Mouse (Mus musculus): ENCODE measurements around the gene Olfr1110. TPM values are rescaled to one million over a fixed set of nuclear protein-coding genes. Genes with fewer than 3 reads are reported as not detected.

The Olfr1110 gene
- polyA plus RNA-seq (2015; fragmentation: Illumina TruSeq; extraction: RNeasy Lipid Tissue Mini Kit (QIAGEN cat#74804); ENCODE audit: insufficient read depth, low read depth, low replicate concordance) = not detected

GRCm38 (mm10) chr2:87140200-87140599 is at the start of gene Olfr1110:
Olfr1110 (minus strand) TSS chr2:87140300.

GRCm38 (mm10) chr2:87187498-87187897 is 47.4 kb upstream of the Olfr1110 start, which contains the start of gene Olfr1112:
Olfr1112 (plus strand) TSS chr2:87187798.

DNA sequence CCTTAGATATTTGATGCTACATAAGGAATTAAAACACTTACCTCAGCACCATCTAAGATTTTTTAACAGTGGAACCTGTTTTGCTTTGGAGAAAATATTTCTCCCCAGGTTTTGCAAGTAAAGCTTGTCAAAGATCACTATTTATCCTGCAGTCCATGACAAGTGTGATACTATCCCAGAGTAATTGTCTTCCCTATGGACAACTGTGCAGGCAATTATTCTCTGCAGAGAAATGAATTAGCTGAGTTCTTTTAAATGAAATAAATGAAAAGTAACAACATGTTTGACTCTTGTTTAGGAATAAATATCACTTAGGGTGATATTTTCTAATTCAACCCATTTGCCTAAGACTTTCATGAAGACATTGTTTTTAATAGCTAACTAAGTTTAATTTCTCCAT is 12.4 kb upstream of the Olfr1110 start, which contains the start of gene Olfr1111:
Gene Olfr1111 (minus strand): TSS at position 101 of the 400 bp plus-strand sequence.

GRCm38 (mm10) chr2:87114467-87114866 is 25.6 kb downstream of the Olfr1110 start, which contains the start of gene Olfr259:
Olfr259 (minus strand) TSS chr2:87114567.

GRCm38 (mm10) chr2:87095908-87096307 is 44.2 kb downstream of the Olfr1110 start, which contains the start of gene Olfr1109:
Olfr1109 (minus strand) TSS chr2:87096008.

Other genes with a start within 250 kb of the Olfr1110 start
- gene Olfr1097, start 248.1 kb downstream of the Olfr1110 start, polyA plus RNA-seq (2015; fragmentation: Illumina TruSeq; extraction: RNeasy Lipid Tissue Mini Kit (QIAGEN cat#74804); ENCODE audit: insufficient read depth, low read depth, low replicate concordance) = not detected
- not detected for gene Olfr1098, start 215.8 kb downstream of the Olfr1110 start, polyA plus RNA-seq (2015; fragmentation: Illumina TruSeq; extraction: RNeasy Lipid Tissue Mini Kit (QIAGEN cat#74804); ENCODE audit: insufficient read depth, low read depth, low replicate concordance)
- gene Olfr1099, start 179.6 kb downstream of the Olfr1110 start, polyA plus RNA-seq (2015; fragmentation: Illumina TruSeq; extraction: RNeasy Lipid Tissue Mini Kit (QIAGEN cat#74804); ENCODE audit: insufficient read depth, low read depth, low replicate concordance) = not detected
- not detected for gene Olfr1100, start 160.3 kb downstream of the Olfr1110 start, polyA plus RNA-seq (2015; fragmentation: Illumina TruSeq; extraction: RNeasy Lipid Tissue Mini Kit (QIAGEN cat#74804); ENCODE audit: insufficient read depth, low read depth, low replicate concordance)
- gene Olfr1101, start 149.1 kb downstream of the Olfr1110 start, polyA plus RNA-seq (2015; fragmentation: Illumina TruSeq; extraction: RNeasy Lipid Tissue Mini Kit (QIAGEN cat#74804); ENCODE audit: insufficient read depth, low read depth, low replicate concordance) = not detected
- gene Olfr1102, start 141.9 kb downstream of the Olfr1110 start, polyA plus RNA-seq (2015; fragmentation: Illumina TruSeq; extraction: RNeasy Lipid Tissue Mini Kit (QIAGEN cat#74804); ENCODE audit: insufficient read depth, low read depth, low replicate concordance) = not detected
- not detected for gene Olfr1104, start 113.2 kb downstream of the Olfr1110 start, polyA plus RNA-seq (2015; fragmentation: Illumina TruSeq; extraction: RNeasy Lipid Tissue Mini Kit (QIAGEN cat#74804); ENCODE audit: insufficient read depth, low read depth, low replicate concordance)
- gene Olfr1105, start 103.8 kb downstream of the Olfr1110 start, polyA plus RNA-seq (2015; fragmentation: Illumina TruSeq; extraction: RNeasy Lipid Tissue Mini Kit (QIAGEN cat#74804); ENCODE audit: insufficient read depth, low read depth, low replicate concordance) = not detected
- gene Olfr1106, start 88.0 kb downstream of the Olfr1110 start, polyA plus RNA-seq (2015; fragmentation: Illumina TruSeq; extraction: RNeasy Lipid Tissue Mini Kit (QIAGEN cat#74804); ENCODE audit: insufficient read depth, low read depth, low replicate concordance) = not detected
- gene Olfr1107, start 64.5 kb downstream of the Olfr1110 start, polyA plus RNA-seq (2015; fragmentation: Illumina TruSeq; extraction: RNeasy Lipid Tissue Mini Kit (QIAGEN cat#74804); ENCODE audit: insufficient read depth, low read depth, low replicate concordance) = not detected
- gene Olfr1109, start 44.3 kb downstream of the Olfr1110 start, polyA plus RNA-seq (2015; fragmentation: Illumina TruSeq; extraction: RNeasy Lipid Tissue Mini Kit (QIAGEN cat#74804); ENCODE audit: insufficient read depth, low read depth, low replicate concordance) = not detected
- not detected for gene Olfr259, start 25.7 kb downstream of the Olfr1110 start, polyA plus RNA-seq (2015; fragmentation: Illumina TruSeq; extraction: RNeasy Lipid Tissue Mini Kit (QIAGEN cat#74804); ENCODE audit: insufficient read depth, low read depth, low replicate concordance)
- gene Olfr1111, start 12.3 kb upstream of the Olfr1110 start, polyA plus RNA-seq (2015; fragmentation: Illumina TruSeq; extraction: RNeasy Lipid Tissue Mini Kit (QIAGEN cat#74804); ENCODE audit: insufficient read depth, low read depth, low replicate concordance) = not detected
- not detected for gene Olfr1112, start 47.5 kb upstream of the Olfr1110 start, polyA plus RNA-seq (2015; fragmentation: Illumina TruSeq; extraction: RNeasy Lipid Tissue Mini Kit (QIAGEN cat#74804); ENCODE audit: insufficient read depth, low read depth, low replicate concordance)
- not detected for gene Olfr1113, start 68.7 kb upstream of the Olfr1110 start, polyA plus RNA-seq (2015; fragmentation: Illumina TruSeq; extraction: RNeasy Lipid Tissue Mini Kit (QIAGEN cat#74804); ENCODE audit: insufficient read depth, low read depth, low replicate concordance)
- not detected for gene Olfr1115, start 107.7 kb upstream of the Olfr1110 start, polyA plus RNA-seq (2015; fragmentation: Illumina TruSeq; extraction: RNeasy Lipid Tissue Mini Kit (QIAGEN cat#74804); ENCODE audit: insufficient read depth, low read depth, low replicate concordance)
- not detected for gene Olfr1116, start 127.2 kb upstream of the Olfr1110 start, polyA plus RNA-seq (2015; fragmentation: Illumina TruSeq; extraction: RNeasy Lipid Tissue Mini Kit (QIAGEN cat#74804); ENCODE audit: insufficient read depth, low read depth, low replicate concordance)
- gene Olfr1118, start 167.3 kb upstream of the Olfr1110 start, polyA plus RNA-seq (2015; fragmentation: Illumina TruSeq; extraction: RNeasy Lipid Tissue Mini Kit (QIAGEN cat#74804); ENCODE audit: insufficient read depth, low read depth, low replicate concordance) = not detected
- not detected for gene Olfr1120, start 214.5 kb upstream of the Olfr1110 start, polyA plus RNA-seq (2015; fragmentation: Illumina TruSeq; extraction: RNeasy Lipid Tissue Mini Kit (QIAGEN cat#74804); ENCODE audit: insufficient read depth, low read depth, low replicate concordance)
- not detected for gene Olfr1121, start 229.6 kb upstream of the Olfr1110 start, polyA plus RNA-seq (2015; fragmentation: Illumina TruSeq; extraction: RNeasy Lipid Tissue Mini Kit (QIAGEN cat#74804); ENCODE audit: insufficient read depth, low read depth, low replicate concordance)
- gene Olfr1122, start 245.5 kb upstream of the Olfr1110 start, polyA plus RNA-seq (2015; fragmentation: Illumina TruSeq; extraction: RNeasy Lipid Tissue Mini Kit (QIAGEN cat#74804); ENCODE audit: insufficient read depth, low read depth, low replicate concordance) = not detected